Mouse (Mus musculus) lung, embryonic 14.5 days (tissue): ENCODE measurements around the gene Prdm2. TPM values are rescaled to one million over a fixed set of nuclear protein-coding genes. Genes with fewer than 3 reads are reported as not detected.

ENCODE experiments used
- ATAC-seq: fragments of 200-750 bp; cut with Nextera tagmentation; 2 replicates; pipeline ENCODE4 v1.8.0; 2017; ENCODE audit warnings: mild to moderate bottlenecking, moderate TSS enrichment, moderate library complexity; ENCODE audit not compliant: insufficient read depth
- DNase-seq: peaks from one replicate; pipeline ENCODE4 v3.0.0-alpha.2; 2015
- H3K27ac ChIP-seq: fragments of 300-500 bp; sonication (generic); 2 replicates; pipeline ENCODE4 v1.5.1; 2014; ENCODE audit warnings: low read depth, mild to moderate bottlenecking, moderate library complexity
- H3K27me3 ChIP-seq: fragments of 300-500 bp; sonication (generic); 2 replicates; pipeline ENCODE4 v1.6.1; 2014; ENCODE audit warnings: low read length, control low read depth; ENCODE audit not compliant: insufficient read depth
- H3K36me3 ChIP-seq: fragments of 300-500 bp; sonication (generic); 2 replicates; pipeline ENCODE4 v1.6.1; 2014; ENCODE audit warnings: control low read depth; ENCODE audit not compliant: insufficient read depth
- H3K4me1 ChIP-seq: fragments of 300-500 bp; sonication (generic); 2 replicates; pipeline ENCODE4 v1.6.1; 2014; ENCODE audit warnings: antibody characterized with exemption, control low read depth; ENCODE audit not compliant: insufficient read depth
- H3K4me2 ChIP-seq: fragments of 300-500 bp; sonication (generic); 2 replicates; pipeline ENCODE4 v1.6.1; 2014; ENCODE audit warnings: mild to moderate bottlenecking
- H3K4me3 ChIP-seq: fragments of 300-500 bp; sonication (generic); 2 replicates; pipeline ENCODE4 v1.5.1; 2014; ENCODE audit warnings: low read depth, low read length
- H3K9ac ChIP-seq: fragments of 300-500 bp; sonication (generic); 2 replicates; pipeline ENCODE4 v1.6.1; 2014
- H3K9me3 ChIP-seq: fragments of 300-500 bp; sonication (generic); 2 replicates; pipeline ENCODE4 v1.6.1; 2016; ENCODE audit warnings: low read depth, low read length, control low read depth
- CTCF ChIP-seq: IDR thresholded peaks from 2 replicates; pipeline ENCODE4 v1.5.1; 2016; ENCODE audit warnings: antibody characterized with exemption, low read depth
- WGBS: fragments of 180-500 bp; shearing (Covaris S2); extraction: QIAGEN DNeasy Blood & Tissue Kit; methylation state at CpG from one replicate; pipeline ENCODE4 v1.1.7; 2014; 5-methylcytosine and 5-hydroxymethylcytosine counted together
- polyA plus RNA-seq: library from polyadenylated mRNA; unstranded; fragments of >200 nt; fragmentation: Nextera tagmentation; extraction: Ambion mirVana; gene quantifications from 2 replicates; pipeline ENCODE4 v1.2.1, GENCODE M21; 2014

Prdm2 gene
- polyA plus RNA-seq, 1 experiment from 2014 or later: 12.0 TPM

GRCm38 (mm10) chr4:143171600-143172290 lies 41.0 kb downstream of the Prdm2 start:
- no peak for TF ChIP-seq CTCF
- peaks cover 23% of the 10 kb centered on the region for H3K36me3 ChIP-seq
- ATAC-seq: no peak
- no peak overlapping the region for H3K4me3 ChIP-seq
- H3K4me2 ChIP-seq: no peak overlapping the region
- H3K27me3 ChIP-seq: no peaks in the 10 kb centered on the region
- no peak overlapping the region for H3K27ac ChIP-seq
- WGBS: 62% methylated on average over 4 of the region's 4 CpGs
- DNase-seq: no peak
- H3K9me3 ChIP-seq: no peaks in the 10 kb centered on the region
- no peak overlapping the region for H3K9ac ChIP-seq
- H3K4me1 ChIP-seq: no peaks in the 10 kb centered on the region

GRCm38 (mm10) chr4:143170290-143170689 lies 42.5 kb downstream of the Prdm2 start:
- no peak overlapping the region for H3K9ac ChIP-seq

GRCm38 (mm10) chr4:143168093-143168492 lies 44.7 kb downstream of the Prdm2 start:
- ATAC-seq: no peak

More at GRCm38 (mm10) chr4:143170290-143170689, 42.5 kb downstream of the Prdm2 start:
- no peak for TF ChIP-seq CTCF
- Histone ChIP-seq H3K27me3 (no peaks in the 10 kb centered on the region), H3K4me3 (no peak overlapping the region), H3K36me3 (peaks cover 16% of the 10 kb centered on the region), H3K4me1 (no peaks in the 10 kb centered on the region), H3K27ac (no peak overlapping the region), H3K4me2 (no peak overlapping the region), H3K9me3 (no peaks in the 10 kb centered on the region)
- 91% methylated on average over 2 of the region's 2 CpGs for WGBS
- ATAC-seq (no peak), DNase-seq (no peak)

GRCm38 (mm10) chr4:143161619-143162479 lies 50.9 kb downstream of the Prdm2 start:
- ATAC-seq (peak; percentile 100), DNase-seq (peak; percentile 98)
- under 1% methylated on average over 90 of the region's 102 CpGs for WGBS
- Histone ChIP-seq H3K4me1 (no peaks in the 10 kb centered on the region; the same call in 1 of the 2 replicates), H3K27ac (peak overlapping the region; percentile 99), H3K4me2 (peak overlapping the region; percentile 82), H3K9me3 (no peaks in the 10 kb centered on the region), H3K9ac (peak overlapping the region; percentile 93), H3K4me3 (peak overlapping the region; percentile 88), H3K36me3 (peaks cover 3% of the 10 kb centered on the region; the same call in 1 of the 2 replicates), H3K27me3 (no peaks in the 10 kb centered on the region)
- TF ChIP-seq CTCF: no peak

More at GRCm38 (mm10) chr4:143168093-143168492, 44.7 kb downstream of the Prdm2 start:
- no peak for DNase-seq
- no peak for TF ChIP-seq CTCF
- 84% methylated on average over 3 of the region's 3 CpGs for WGBS
- no peaks in the 10 kb centered on the region for H3K4me1 ChIP-seq
- H3K9me3 ChIP-seq: no peaks in the 10 kb centered on the region
- peaks cover 18% of the 10 kb centered on the region for H3K36me3 ChIP-seq
- no peak overlapping the region for H3K9ac ChIP-seq
- H3K27me3 ChIP-seq: no peaks in the 10 kb centered on the region
- no peak overlapping the region for H3K4me3 ChIP-seq
- no peak overlapping the region for H3K27ac ChIP-seq
- H3K4me2 ChIP-seq: no peak overlapping the region

GRCm38 (mm10) chr4:143160826-143161225 lies 52.0 kb downstream of the Prdm2 start:
- no peak for ATAC-seq
- Histone ChIP-seq H3K27me3 (no peaks in the 10 kb centered on the region), H3K9me3 (no peaks in the 10 kb centered on the region), H3K9ac (peak overlapping the region; percentile 93), H3K36me3 (peaks cover 3% of the 10 kb centered on the region; the same call in 1 of the 2 replicates), H3K4me2 (peak overlapping the region; percentile 82), H3K27ac (no peak overlapping the region), H3K4me1 (no peaks in the 10 kb centered on the region; the same call in 1 of the 2 replicates), H3K4me3 (peak overlapping the region; percentile 88)
- WGBS: 33% methylated on average over 3 of the region's 3 CpGs
- no peak for TF ChIP-seq CTCF
- DNase-seq: no peak

- Histone ChIP-seq H3K9me3 (no peaks in the 10 kb centered on the region), H3K27me3 (no peaks in the 10 kb centered on the region), H3K4me1 (no peaks in the 10 kb centered on the region; the same call in 1 of the 2 replicates), H3K36me3 (0 out of 2 replicates have a peak, but pooled peaks cover 3% of the 10 kb centered on the region), H3K9ac (no peak overlapping the region), H3K4me3 (no peak overlapping the region), H3K27ac (no peak overlapping the region), H3K4me2 (peak overlapping the region; percentile 24; the same call in 1 of the 2 replicates)
- DNase-seq (peak; percentile 26), ATAC-seq (no peak)
- TF ChIP-seq CTCF: no peak
- 76% methylated on average over 2 of the region's 2 CpGs for WGBS
These were observed 53.5 kb downstream of the Prdm2 start for GRCm38 (mm10) chr4:143159336-143159735.

GRCm38 (mm10) chr4:143155871-143156270 lies 56.9 kb downstream of the Prdm2 start:
- Histone ChIP-seq H3K36me3 (no peaks in the 10 kb centered on the region), H3K4me3 (no peak overlapping the region), H3K9ac (no peak overlapping the region), H3K9me3 (no peaks in the 10 kb centered on the region), H3K27ac (no peak overlapping the region), H3K4me1 (no peaks in the 10 kb centered on the region; the same call in 1 of the 2 replicates), H3K27me3 (no peaks in the 10 kb centered on the region), H3K4me2 (no peak overlapping the region)
- WGBS: 81% methylated on average over 4 of the region's 4 CpGs
- no peak for TF ChIP-seq CTCF
- ATAC-seq: no peak
- no peak for DNase-seq
